Mouse (Mus musculus): Measurements from ENCODE around the gene Sccpdh. TPM values are rescaled to one million over a fixed set of nuclear protein-coding genes. Genes with fewer than 3 reads are reported as not detected.

Gene Sccpdh
- total and polyA plus RNA-seq, 2 experiments from 2014 or later: 75.5 to 122 TPM

- Histone ChIP-seq H3K27ac (ENCODE audit: low read depth) (no peak overlapping the region; the same call in 1 of the 2 replicates), H3K9me3 (replicated peaks; ENCODE audit: control insufficient read depth, low read length) (no peaks in the 10 kb centered on the region), H3K27me3 (ENCODE audit: control insufficient read depth, insufficient read depth, low read length) (no peaks in the 10 kb centered on the region), H3K36me3 (replicated peaks; ENCODE audit: control insufficient read depth, insufficient read depth, low read length) (peaks cover 43% of the 10 kb centered on the region), H3K4me1 (ENCODE audit: control insufficient read depth, insufficient read depth) (peaks cover 11% of the 10 kb centered on the region), H3K4me3 (ENCODE audit: low read depth, low read length) (no peak overlapping the region), H3K4me2 (ENCODE audit: low read depth, low read length) (no peak overlapping the region), H3K9ac (replicated peaks; ENCODE audit: low read depth, low read length) (no peak overlapping the region)
- DNase-seq (ENCODE audit: low spot score) (no peak), ATAC-seq (ENCODE audit: insufficient read depth, low read depth) (0 out of 2 replicates have a peak, but pooled peaks have one; percentile 44)
- TF ChIP-seq CTCF (IDR thresholded peaks at IDR 0.05; ENCODE audit: low read depth): no peak
- TF ChIP-seq EP300 (IDR thresholded peaks at IDR 0.05; ENCODE audit: low read depth): no peak
- 31% methylated on average over 5 of the region's 5 CpGs for WGBS
These were observed 18.8 kb downstream of the Sccpdh start for GRCm38 (mm10) chr1:179686781-179687180.

GRCm38 (mm10) chr1:179687305-179687704, 19.3 kb downstream of the Sccpdh start:
- Histone ChIP-seq H3K27me3 (ENCODE audit: control insufficient read depth, insufficient read depth, low read length) (no peaks in the 10 kb centered on the region), H3K27ac (ENCODE audit: low read depth) (no peak overlapping the region; the same call in 1 of the 2 replicates), H3K4me1 (ENCODE audit: control insufficient read depth, insufficient read depth) (peaks cover 11% of the 10 kb centered on the region), H3K4me3 (ENCODE audit: low read depth, low read length) (no peak overlapping the region), H3K4me2 (ENCODE audit: low read depth, low read length) (no peak overlapping the region), H3K36me3 (replicated peaks; ENCODE audit: control insufficient read depth, insufficient read depth, low read length) (peaks cover 38% of the 10 kb centered on the region), H3K9me3 (replicated peaks; ENCODE audit: control insufficient read depth, low read length) (no peaks in the 10 kb centered on the region), H3K9ac (replicated peaks; ENCODE audit: low read depth, low read length) (no peak overlapping the region)
- no peak for ATAC-seq (ENCODE audit: insufficient read depth, low read depth)
- TF ChIP-seq CTCF (IDR thresholded peaks at IDR 0.05; ENCODE audit: low read depth) (no peak), EP300 (IDR thresholded peaks at IDR 0.05; ENCODE audit: low read depth) (no peak)
- 74% methylated on average over 1 of the region's 1 CpGs for WGBS
- no peak for DNase-seq (ENCODE audit: low spot score)

DNA sequence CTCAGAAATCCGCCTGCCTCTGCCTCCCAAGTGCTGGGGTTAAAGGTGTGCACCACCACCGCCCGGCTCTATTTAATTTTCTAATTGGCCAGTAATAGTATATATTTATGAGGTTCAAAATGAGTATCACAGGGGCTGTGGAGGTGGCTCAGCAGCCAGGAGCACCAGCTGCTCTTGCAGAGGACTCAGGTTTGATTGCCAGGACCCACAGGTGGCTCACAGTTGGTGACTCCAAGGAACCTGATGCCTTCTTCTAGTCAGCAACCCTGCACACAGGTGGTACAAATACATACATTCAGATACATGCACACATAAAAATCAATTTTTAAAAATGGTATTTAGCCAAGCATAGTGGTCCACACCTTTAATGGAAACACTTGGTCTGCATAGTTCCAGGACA, 20.0 kb downstream of the Sccpdh start:
- TF ChIP-seq CTCF (IDR thresholded peaks at IDR 0.05; ENCODE audit: low read depth): no peak
- no peak for TF ChIP-seq EP300 (IDR thresholded peaks at IDR 0.05; ENCODE audit: low read depth)
- no peak for ATAC-seq (ENCODE audit: insufficient read depth, low read depth)
- Histone ChIP-seq H3K4me1 (ENCODE audit: control insufficient read depth, insufficient read depth) (peaks cover 11% of the 10 kb centered on the region), H3K9ac (replicated peaks; ENCODE audit: low read depth, low read length) (no peak overlapping the region), H3K9me3 (replicated peaks; ENCODE audit: control insufficient read depth, low read length) (no peaks in the 10 kb centered on the region), H3K36me3 (replicated peaks; ENCODE audit: control insufficient read depth, insufficient read depth, low read length) (peaks cover 34% of the 10 kb centered on the region), H3K27ac (ENCODE audit: low read depth) (no peak overlapping the region), H3K27me3 (ENCODE audit: control insufficient read depth, insufficient read depth, low read length) (no peaks in the 10 kb centered on the region), H3K4me3 (ENCODE audit: low read depth, low read length) (no peak overlapping the region), H3K4me2 (ENCODE audit: low read depth, low read length) (no peak overlapping the region)
- WGBS: 95% methylated on average over 3 of the region's 3 CpGs
- no peak for DNase-seq (ENCODE audit: low spot score)

DNA sequence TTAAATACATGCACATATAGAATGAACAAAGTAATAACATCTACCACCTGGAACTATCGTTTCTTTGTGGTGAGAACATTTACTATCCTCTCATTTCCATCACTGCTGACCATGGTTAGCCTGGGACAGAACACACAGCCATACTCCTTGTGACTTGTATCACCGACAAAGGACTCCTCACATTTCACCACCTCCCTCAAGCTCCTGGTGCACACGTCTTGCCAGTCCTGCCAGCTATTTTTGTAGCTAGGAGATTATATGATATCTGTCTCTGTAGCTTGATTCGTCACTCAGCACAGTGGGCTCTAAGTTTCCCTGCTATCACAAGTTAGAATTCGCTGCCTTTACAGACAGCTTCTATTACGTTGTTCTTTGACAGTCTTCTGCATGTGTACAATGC, 20.4 kb downstream of the Sccpdh start:
- Histone ChIP-seq H3K27me3 (ENCODE audit: control insufficient read depth, insufficient read depth, low read length) (no peaks in the 10 kb centered on the region), H3K27ac (ENCODE audit: low read depth) (peak overlapping the region; percentile 52), H3K9me3 (replicated peaks; ENCODE audit: control insufficient read depth, low read length) (no peaks in the 10 kb centered on the region), H3K4me3 (ENCODE audit: low read depth, low read length) (no peak overlapping the region), H3K36me3 (replicated peaks; ENCODE audit: control insufficient read depth, insufficient read depth, low read length) (peaks cover 34% of the 10 kb centered on the region), H3K4me1 (ENCODE audit: control insufficient read depth, insufficient read depth) (peaks cover 11% of the 10 kb centered on the region), H3K4me2 (ENCODE audit: low read depth, low read length) (no peak overlapping the region), H3K9ac (replicated peaks; ENCODE audit: low read depth, low read length) (no peak overlapping the region)
- peak; percentile 31 for DNase-seq (ENCODE audit: low spot score)
- TF ChIP-seq EP300 (IDR thresholded peaks at IDR 0.05; ENCODE audit: low read depth) (no peak), CTCF (IDR thresholded peaks at IDR 0.05; ENCODE audit: low read depth) (no peak)
- ATAC-seq (ENCODE audit: insufficient read depth, low read depth): no peak
- WGBS: 37% methylated on average over 6 of the region's 6 CpGs

DNA sequence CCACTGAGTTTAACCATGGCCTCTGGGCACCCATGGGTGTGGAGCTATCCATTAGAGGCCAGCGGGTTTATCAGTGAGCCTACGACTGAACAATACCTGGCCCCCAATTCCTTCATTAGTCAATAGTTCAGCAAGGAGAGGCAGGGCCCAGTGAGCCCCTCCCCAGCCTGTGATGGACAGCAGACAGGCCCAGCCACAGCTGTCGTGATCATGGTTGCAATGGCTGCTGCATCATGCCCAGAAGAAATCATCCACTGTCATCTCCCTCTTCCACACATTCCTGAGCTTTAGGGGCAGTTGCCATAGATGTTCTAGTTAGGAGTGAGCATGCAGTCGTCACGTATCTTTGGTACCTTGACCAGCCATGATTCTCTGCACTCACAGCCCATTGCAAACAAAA, 20.9 kb downstream of the Sccpdh start:
- Histone ChIP-seq H3K9ac (replicated peaks; ENCODE audit: low read depth, low read length) (no peak overlapping the region), H3K27me3 (ENCODE audit: control insufficient read depth, insufficient read depth, low read length) (no peaks in the 10 kb centered on the region), H3K27ac (ENCODE audit: low read depth) (peak overlapping the region; percentile 52), H3K9me3 (replicated peaks; ENCODE audit: control insufficient read depth, low read length) (no peaks in the 10 kb centered on the region), H3K4me3 (ENCODE audit: low read depth, low read length) (no peak overlapping the region), H3K4me2 (ENCODE audit: low read depth, low read length) (no peak overlapping the region), H3K4me1 (ENCODE audit: control insufficient read depth, insufficient read depth) (peaks cover 11% of the 10 kb centered on the region), H3K36me3 (replicated peaks; ENCODE audit: control insufficient read depth, insufficient read depth, low read length) (peaks cover 29% of the 10 kb centered on the region)
- WGBS: 52% methylated on average over 5 of the region's 5 CpGs
- no peak for TF ChIP-seq CTCF (IDR thresholded peaks at IDR 0.05; ENCODE audit: low read depth)
- no peak for TF ChIP-seq EP300 (IDR thresholded peaks at IDR 0.05; ENCODE audit: low read depth)
- peak; percentile 14; the same call in 1 of the 2 replicates for ATAC-seq (ENCODE audit: insufficient read depth, low read depth)
- no peak for DNase-seq (ENCODE audit: low spot score)

GRCm38 (mm10) chr1:179689479-179689878, 21.5 kb downstream of the Sccpdh start:
- Histone ChIP-seq H3K4me2 (ENCODE audit: low read depth, low read length) (no peak overlapping the region), H3K4me1 (ENCODE audit: control insufficient read depth, insufficient read depth) (peaks cover 11% of the 10 kb centered on the region), H3K4me3 (ENCODE audit: low read depth, low read length) (no peak overlapping the region), H3K27me3 (ENCODE audit: control insufficient read depth, insufficient read depth, low read length) (no peaks in the 10 kb centered on the region), H3K9me3 (replicated peaks; ENCODE audit: control insufficient read depth, low read length) (no peaks in the 10 kb centered on the region), H3K9ac (replicated peaks; ENCODE audit: low read depth, low read length) (no peak overlapping the region), H3K36me3 (replicated peaks; ENCODE audit: control insufficient read depth, insufficient read depth, low read length) (peaks cover 25% of the 10 kb centered on the region), H3K27ac (ENCODE audit: low read depth) (no peak overlapping the region)
- 67% methylated on average over 6 of the region's 6 CpGs for WGBS
- TF ChIP-seq EP300 (IDR thresholded peaks at IDR 0.05; ENCODE audit: low read depth) (no peak), CTCF (IDR thresholded peaks at IDR 0.05; ENCODE audit: low read depth) (no peak)
- ATAC-seq (ENCODE audit: insufficient read depth, low read depth): no peak
- DNase-seq (ENCODE audit: low spot score): no peak

Measured in heart, postnatal 0 days (tissue).